Mouse (Mus musculus) liver, postnatal 0 days (tissue): ENCODE results near the gene Acadm. TPM values are rescaled to one million over a fixed set of nuclear protein-coding genes. Genes with fewer than 3 reads are reported as not detected.

Experiments used
- ATAC-seq: fragments of 200-750 bp; cut with Nextera tagmentation; 2 replicates; pipeline ENCODE4 v1.8.0; 2017; ENCODE audit warnings: mild to moderate bottlenecking, moderate library complexity
- DNase-seq: peaks from one replicate; pipeline ENCODE4 v3.0.0-alpha.2; 2016
- H3K27ac ChIP-seq: fragments of 300-500 bp; sonication (generic); 2 replicates; pipeline ENCODE4 v1.5.1; 2014; ENCODE audit warnings: antibody characterized with exemption, moderate library complexity, mild to moderate bottlenecking, low read depth
- H3K27me3 ChIP-seq: fragments of 300-500 bp; sonication (generic); 2 replicates; pipeline ENCODE4 v1.6.1; 2014; ENCODE audit warnings: low read length, control low read depth, mixed read lengths; ENCODE audit not compliant: insufficient read depth
- H3K36me3 ChIP-seq: fragments of 300-500 bp; sonication (generic); replicated peaks from 2 replicates; pipeline ENCODE4 v1.6.1; 2014; ENCODE audit warnings: mild to moderate bottlenecking, control low read depth, low read length, moderate library complexity, mixed read lengths; ENCODE audit not compliant: insufficient read depth
- H3K4me1 ChIP-seq: fragments of 300-500 bp; sonication (generic); 2 replicates; pipeline ENCODE4 v1.6.1; 2014; ENCODE audit warnings: antibody characterized with exemption, mild to moderate bottlenecking, control low read depth; ENCODE audit not compliant: insufficient read depth
- H3K4me2 ChIP-seq: fragments of 300-500 bp; sonication (generic); 2 replicates; pipeline ENCODE4 v1.6.1; 2014; ENCODE audit warnings: low read depth, mild to moderate bottlenecking, low read length, moderate library complexity, mixed read lengths
- H3K4me3 ChIP-seq: fragments of 300-500 bp; sonication (generic); 2 replicates; pipeline ENCODE4 v1.5.1; 2014; ENCODE audit warnings: low read depth, low read length
- H3K9ac ChIP-seq: fragments of 300-500 bp; sonication (generic); replicated peaks from 2 replicates; pipeline ENCODE4 v1.6.1; 2014; ENCODE audit warnings: mild to moderate bottlenecking, moderate library complexity
- H3K9me3 ChIP-seq: fragments of 300-500 bp; sonication (generic); 2 replicates; pipeline ENCODE4 v1.6.1; 2016; ENCODE audit warnings: mild to moderate bottlenecking, control low read depth, low read length, mixed read lengths
- CTCF ChIP-seq: sonication (generic); IDR thresholded peaks from 2 replicates; pipeline ENCODE4 v1.5.1; 2016; ENCODE audit warnings: antibody characterized with exemption, low read depth
- EP300 ChIP-seq: IDR thresholded peaks from 2 replicates; pipeline ENCODE4 v1.6.1; 2016; ENCODE audit warnings: antibody characterized with exemption, low read depth, mild to moderate bottlenecking
- WGBS: fragments of 180-500 bp; shearing (Covaris S2); extraction: QIAGEN DNeasy Blood & Tissue Kit; methylation state at CpG from one replicate; pipeline ENCODE4 v1.1.7; 2014; ENCODE audit not compliant: insufficient replicate concordance; 5-methylcytosine and 5-hydroxymethylcytosine counted together
- polyA plus RNA-seq: library from polyadenylated mRNA; unstranded; fragments of >200 nt; fragmentation: Nextera tagmentation; extraction: Ambion mirVana; gene quantifications from 2 replicates; pipeline ENCODE4 v1.2.1, GENCODE M21; 2015

The Acadm gene
- polyA plus RNA-seq, 1 experiment from 2014 or later, result 271 TPM

- no peak for ATAC-seq
- Histone ChIP-seq H3K27me3 (no peaks in the 10 kb centered on the region), H3K9me3 (no peaks in the 10 kb centered on the region), H3K4me3 (no peak overlapping the region), H3K9ac (no peak overlapping the region), H3K27ac (no peak overlapping the region), H3K36me3 (no peaks in the 10 kb centered on the region), H3K4me2 (no peak overlapping the region), H3K4me1 (no peaks in the 10 kb centered on the region)
- no peak for TF ChIP-seq EP300
- TF ChIP-seq CTCF, result peak; percentile 68
- no peak for DNase-seq
- 55% methylated on average over 6 of the region's 6 CpGs for WGBS
Observed at GRCm38 (mm10) chr3:153961632-153962389, 17.4 kb upstream of the Acadm start.

DNA sequence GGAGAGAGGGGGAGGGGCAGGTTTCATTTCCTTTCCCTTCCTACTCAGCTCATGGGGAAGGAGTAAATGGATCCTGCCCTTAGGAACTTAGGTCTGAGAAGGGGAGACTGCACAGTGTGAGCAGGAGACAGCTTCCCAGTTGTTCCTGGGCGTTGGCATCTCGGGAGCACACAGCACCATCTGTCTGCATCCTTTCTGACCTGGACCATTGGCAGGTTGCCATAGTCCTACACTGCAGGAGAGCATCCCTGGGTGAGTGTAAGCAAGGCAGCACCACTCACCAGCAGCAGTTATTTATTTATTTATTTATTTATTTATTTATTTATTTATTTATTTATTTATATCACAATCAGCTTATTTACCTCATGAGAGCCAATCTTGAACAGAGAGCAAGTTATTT, 16.5 kb upstream of the Acadm start:
- no peaks in the 10 kb centered on the region for H3K9me3 ChIP-seq
- no peak overlapping the region for H3K27ac ChIP-seq
- H3K4me3 ChIP-seq, result no peak overlapping the region
- no peak overlapping the region for H3K4me2 ChIP-seq
- no peaks in the 10 kb centered on the region for H3K4me1 ChIP-seq
- no peaks in the 10 kb centered on the region for H3K36me3 ChIP-seq
- no peaks in the 10 kb centered on the region for H3K27me3 ChIP-seq
- 72% methylated on average over 2 of the region's 2 CpGs for WGBS
- H3K9ac ChIP-seq, result no peak overlapping the region
- DNase-seq (no peak), ATAC-seq (no peak)
- TF ChIP-seq EP300 (no peak), CTCF (no peak)

DNA sequence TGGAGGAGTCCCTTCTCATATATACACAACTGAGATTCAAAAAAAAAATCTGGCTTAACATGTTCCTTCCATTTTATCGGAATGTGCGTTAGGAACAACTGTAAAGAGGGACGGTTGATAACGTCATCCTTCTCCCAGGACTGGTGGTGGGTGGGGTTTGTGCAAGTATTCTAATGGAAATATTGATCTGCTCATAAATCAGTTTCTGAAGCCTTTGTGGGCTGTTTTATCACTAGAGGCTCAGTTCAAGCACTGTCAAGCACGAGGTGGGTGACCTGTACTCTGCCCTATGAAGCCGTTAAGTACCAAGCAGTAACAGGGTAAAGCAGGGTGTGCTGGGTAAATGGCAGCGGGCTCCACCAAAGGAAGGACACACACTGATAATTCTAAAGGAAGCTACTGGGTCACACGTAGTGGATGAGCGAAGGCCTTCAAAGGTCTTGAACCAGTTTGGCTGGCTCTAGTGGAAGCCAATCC, 15.3 kb upstream of the Acadm start:
- ATAC-seq (no peak), DNase-seq (no peak)
- no peak for TF ChIP-seq EP300
- H3K36me3 ChIP-seq, result no peaks in the 10 kb centered on the region
- no peak overlapping the region for H3K4me2 ChIP-seq
- no peak overlapping the region for H3K4me3 ChIP-seq
- no peaks in the 10 kb centered on the region for H3K4me1 ChIP-seq
- H3K9ac ChIP-seq, result no peak overlapping the region
- 76% methylated on average over 9 of the region's 9 CpGs for WGBS
- no peak overlapping the region for H3K27ac ChIP-seq
- no peaks in the 10 kb centered on the region for H3K27me3 ChIP-seq
- no peaks in the 10 kb centered on the region for H3K9me3 ChIP-seq

DNA sequence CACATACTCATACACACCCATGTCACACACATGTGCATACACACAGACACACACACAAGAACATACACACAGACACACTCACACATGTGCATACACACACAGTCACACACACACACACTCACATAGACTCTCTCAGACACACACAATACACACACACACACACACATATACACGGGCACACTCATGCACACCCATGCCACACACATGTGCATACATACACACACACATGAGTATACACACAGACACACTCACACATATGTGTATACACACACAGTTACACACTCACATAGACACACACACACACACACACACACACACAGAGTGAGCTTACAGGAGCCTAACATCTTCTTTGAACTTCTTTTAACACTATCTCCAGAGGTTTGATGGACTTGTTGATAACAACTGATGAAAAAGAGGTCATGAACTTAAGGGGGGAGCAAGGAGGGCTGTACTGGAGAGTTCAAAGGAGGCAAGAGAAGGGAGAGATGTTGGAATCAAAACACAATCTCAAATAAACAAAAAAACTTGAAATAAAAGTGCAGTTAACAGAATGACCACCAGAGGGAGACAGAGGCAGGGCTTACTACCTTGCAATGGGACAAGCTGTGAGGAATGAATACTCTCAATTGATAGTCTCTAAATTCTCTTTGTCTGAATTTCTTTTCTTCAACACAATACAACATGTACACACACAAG, 14.8 kb upstream of the Acadm start:
- H3K27ac ChIP-seq, result no peak overlapping the region
- H3K9ac ChIP-seq, result no peak overlapping the region
- WGBS, result 89% methylated on average over 1 of the region's 1 CpGs
- H3K9me3 ChIP-seq, result no peaks in the 10 kb centered on the region
- H3K4me1 ChIP-seq, result no peaks in the 10 kb centered on the region
- no peak overlapping the region for H3K4me2 ChIP-seq
- peak; percentile 36 for ATAC-seq
- H3K36me3 ChIP-seq, result no peaks in the 10 kb centered on the region
- no peak overlapping the region for H3K4me3 ChIP-seq
- no peaks in the 10 kb centered on the region for H3K27me3 ChIP-seq
- TF ChIP-seq EP300 (no peak), CTCF (peak; percentile 94)
- no peak for DNase-seq

DNA sequence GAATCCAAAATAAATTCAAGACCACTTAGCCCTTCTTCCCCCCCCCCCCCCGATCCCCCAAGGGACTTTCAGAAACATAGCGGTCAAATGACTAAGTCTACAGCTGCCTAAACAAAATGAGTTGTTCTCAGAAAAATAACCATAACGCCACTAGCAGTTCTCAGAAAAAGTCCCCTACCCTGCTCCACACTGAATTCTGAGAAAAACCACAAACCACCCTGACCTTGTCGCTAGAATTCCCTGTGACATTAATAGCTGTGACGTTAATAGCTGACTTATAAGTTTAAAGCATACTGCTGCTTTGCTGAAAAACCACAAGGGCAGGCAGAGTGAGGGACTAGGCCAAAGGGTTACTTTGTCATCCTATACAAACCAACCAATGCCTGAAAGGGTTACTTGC, 13.5 kb upstream of the Acadm start:
- 53% methylated on average over 5 of the region's 5 CpGs for whole genome bisulfite sequencing
- Histone ChIP-seq H3K4me1 (no peaks in the 10 kb centered on the region), H3K9ac (no peak overlapping the region), H3K27ac (no peak overlapping the region), H3K4me3 (no peak overlapping the region), H3K9me3 (no peaks in the 10 kb centered on the region), H3K4me2 (no peak overlapping the region), H3K27me3 (no peaks in the 10 kb centered on the region), H3K36me3 (no peaks in the 10 kb centered on the region)
- no peak for TF ChIP-seq CTCF
- no peak for TF ChIP-seq EP300
- DNase-seq (no peak), ATAC-seq (no peak)

- ATAC-seq (no peak), DNase-seq (no peak)
- peaks cover 6% of the 10 kb centered on the region; the same call in 1 of the 2 replicates for H3K4me1 ChIP-seq
- 66% methylated on average over 2 of the region's 2 CpGs for WGBS
- H3K36me3 ChIP-seq, result no peaks in the 10 kb centered on the region
- no peak overlapping the region for H3K9ac ChIP-seq
- H3K27me3 ChIP-seq, result no peaks in the 10 kb centered on the region
- H3K27ac ChIP-seq, result no peak overlapping the region
- H3K4me3 ChIP-seq, result no peak overlapping the region
- no peak overlapping the region for H3K4me2 ChIP-seq
- no peaks in the 10 kb centered on the region for H3K9me3 ChIP-seq
- TF ChIP-seq CTCF (no peak), EP300 (no peak)
Observed at GRCm38 (mm10) chr3:153948176-153948575, 3.7 kb upstream of the Acadm start.
